Mouse (Mus musculus) testis, adult 2 months (tissue): ENCODE data around the gene Krtap16-1.

Experiments used
- CTCF ChIP-seq: fragments of 200-500 bp; IDR thresholded peaks from 2 replicates; pipeline ENCODE4 v1.5.1; 2012; ENCODE audit warnings: low read depth, mild to moderate bottlenecking, inconsistent platforms, low read length, moderate library complexity; ENCODE audit not compliant: control insufficient read depth, insufficient read depth, insufficient replicate concordance
- POLR2A ChIP-seq: fragments of 200-500 bp; IDR thresholded peaks from 2 replicates; pipeline ENCODE4 v1.6.1; 2012; ENCODE audit warnings: low read depth, mild to moderate bottlenecking, inconsistent platforms, low read length, moderate library complexity; ENCODE audit not compliant: control insufficient read depth

DNA sequence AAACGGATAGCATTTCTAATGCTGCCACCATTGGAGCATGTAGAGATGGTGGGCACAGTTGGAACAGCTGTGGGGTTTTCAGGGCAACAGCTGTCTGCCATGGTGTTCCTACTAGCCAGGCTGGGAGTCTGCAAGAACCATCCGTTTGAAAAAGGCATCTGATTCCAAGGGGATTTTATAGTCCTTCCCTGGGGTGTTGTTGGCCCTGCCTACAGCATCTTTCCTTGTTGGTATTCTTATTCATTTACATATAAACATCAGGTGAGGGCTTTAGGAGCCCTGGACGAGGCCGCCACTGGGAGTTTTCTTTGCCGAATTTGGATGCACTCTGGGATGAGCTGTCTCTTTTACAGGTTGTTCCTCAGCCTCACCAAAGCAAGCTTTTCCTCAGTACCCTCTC, 7.4 kb downstream of the Krtap16-1 start, which contains the start of gene Krtap29-1:
- no peak for TF ChIP-seq POLR2A
- no peak for TF ChIP-seq CTCF
